Mouse (Mus musculus) cerebellum, adult 2 months (tissue): ENCODE measurements at regions not wholly inside any gene's neighbourhood (a gene's known extent, or its start where the extent isn't known, plus 50 kb on each side); places are given as distances from the start of the nearest gene placed in this dataset.

ENCODE experiments used
- CTCF ChIP-seq: fragments of 200-500 bp; IDR thresholded peaks from 2 replicates; pipeline ENCODE4 v1.5.1; 2011; ENCODE audit warnings: low read depth, mild to moderate bottlenecking, control low read depth, low read length, moderate library complexity, borderline replicate concordance; ENCODE audit not compliant: insufficient read depth
- POLR2A ChIP-seq: fragments of 200-500 bp; IDR thresholded peaks from 2 replicates; pipeline ENCODE4 v1.6.1; 2011; ENCODE audit warnings: low read length, control low read depth, borderline replicate concordance; ENCODE audit not compliant: insufficient read depth

GRCm38 (mm10) chr17:45914237-45914636, 117.9 kb downstream of the Vegfa start:
- TF ChIP-seq POLR2A = no peak
- no peak for TF ChIP-seq CTCF
